Mouse (Mus musculus): ENCODE measurements around the gene Cad.

GRCm38 (mm10) chr5:31012737-31013136, 41.8 kb upstream of the Cad start:
- TF ChIP-seq GATA1 (IDR thresholded peaks at IDR 0.05; ENCODE audit: low read length) (no peak), TAL1 (IDR thresholded peaks at IDR 0.05; ENCODE audit: low read length) (no peak)
